Mouse (Mus musculus): ENCODE measurements around the gene Map4k5.

Map4k5 gene

GRCm38 (mm10) chr12:69838376-69838775 is 54.6 kb downstream of the Map4k5 start:
- DNase-seq, result no peak

GRCm38 (mm10) chr12:69833982-69834604 is 58.9 kb downstream of the Map4k5 start:
- no peak for DNase-seq

- DNase-seq, result no peak
Measured at GRCm38 (mm10) chr12:69831239-69831910, 61.6 kb downstream of the Map4k5 start.

GRCm38 (mm10) chr12:69828214-69828613 is 64.8 kb downstream of the Map4k5 start:
- DNase-seq, result no peak

GRCm38 (mm10) chr12:69824881-69825597 is 68.0 kb downstream of the Map4k5 start:
- DNase-seq, result no peak

GRCm38 (mm10) chr12:69814272-69814671 is 78.7 kb downstream of the Map4k5 start:
- DNase-seq, result no peak

- DNase-seq, result no peak
Measured at GRCm38 (mm10) chr12:69813596-69813995, 79.4 kb downstream of the Map4k5 start.

GRCm38 (mm10) chr12:69812986-69813385 is 80.0 kb downstream of the Map4k5 start:
- no peak for DNase-seq

- no peak for DNase-seq
Measured at GRCm38 (mm10) chr12:69811976-69812375, 81.0 kb downstream of the Map4k5 start.

- no peak for DNase-seq
Measured at GRCm38 (mm10) chr12:69809439-69809838, 83.6 kb downstream of the Map4k5 start.

GRCm38 (mm10) chr12:69807399-69807985 is 85.5 kb downstream of the Map4k5 start:
- DNase-seq, result no peak

GRCm38 (mm10) chr12:69805148-69805547 is 87.9 kb downstream of the Map4k5 start:
- DNase-seq, result no peak

- DNase-seq, result no peak
Measured at GRCm38 (mm10) chr12:69804393-69805070, 88.5 kb downstream of the Map4k5 start.

GRCm38 (mm10) chr12:69803196-69803595 is 89.8 kb downstream of the Map4k5 start:
- no peak for DNase-seq

GRCm38 (mm10) chr12:69800586-69800985 is 92.4 kb downstream of the Map4k5 start:
- no peak for DNase-seq

GRCm38 (mm10) chr12:69796311-69796710 is 96.7 kb downstream of the Map4k5 start:
- no peak for DNase-seq

GRCm38 (mm10) chr12:69790530-69791505 is 102.2 kb downstream of the Map4k5 start, which contains the start of gene Cdkl1:
Gene Cdkl1 (minus strand): TSS chr12:69791267.
- DNase-seq, result peak; percentile 67

- DNase-seq, result no peak
Measured at GRCm38 (mm10) chr12:69789766-69790529, 103.1 kb downstream of the Map4k5 start.

GRCm38 (mm10) chr12:69788380-69788779 is 104.6 kb downstream of the Map4k5 start:
- no peak for DNase-seq

- no peak for DNase-seq
Measured at GRCm38 (mm10) chr12:69785471-69785870, 107.5 kb downstream of the Map4k5 start.
